Mouse (Mus musculus): ENCODE data around the gene Padi1.

The Padi1 gene

DNA sequence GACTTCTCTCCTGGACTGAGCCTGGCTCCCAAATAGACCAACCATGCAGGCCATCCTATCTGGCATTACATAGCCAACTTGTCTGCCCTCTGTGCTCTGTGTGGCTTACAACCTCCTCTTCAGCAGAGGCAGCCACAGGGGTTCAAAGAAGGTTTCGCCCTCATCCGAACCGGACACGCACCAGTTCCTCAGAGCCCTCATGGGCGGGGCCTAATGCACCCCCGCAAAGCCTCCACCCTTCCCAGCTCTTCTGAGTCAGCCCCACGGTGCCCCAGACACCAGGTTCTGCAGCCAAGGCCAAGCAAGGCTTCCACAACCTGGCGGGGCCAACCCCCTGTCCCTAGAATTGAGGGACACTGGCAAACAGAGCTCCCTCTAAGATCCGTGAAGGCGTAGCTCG is 13.7 kb upstream of the Padi1 start:
- Histone ChIP-seq H3K27me3 (ENCODE audit: insufficient read depth, low read length) (peaks cover 34% of the 10 kb centered on the region), H3K36me3 (ENCODE audit: insufficient read depth, low read length) (no peaks in the 10 kb centered on the region), H3K9me3 (ENCODE audit: low read length) (no peaks in the 10 kb centered on the region), H3K4me3 (replicated peaks; ENCODE audit: low read length) (no peak overlapping the region), H3K4me1 (replicated peaks; ENCODE audit: low read depth, low read length) (peaks cover 28% of the 10 kb centered on the region)
- TF ChIP-seq POU5F1 (IDR thresholded peaks at IDR 0.05; ENCODE audit: borderline replicate concordance, low read length) (no peak), CTCF (conservative IDR thresholded peaks at IDR 0.05; ENCODE audit: low read length) (no peak), NANOG (IDR thresholded peaks at IDR 0.05; ENCODE audit: borderline replicate concordance, low read length) (no peak)

DNA sequence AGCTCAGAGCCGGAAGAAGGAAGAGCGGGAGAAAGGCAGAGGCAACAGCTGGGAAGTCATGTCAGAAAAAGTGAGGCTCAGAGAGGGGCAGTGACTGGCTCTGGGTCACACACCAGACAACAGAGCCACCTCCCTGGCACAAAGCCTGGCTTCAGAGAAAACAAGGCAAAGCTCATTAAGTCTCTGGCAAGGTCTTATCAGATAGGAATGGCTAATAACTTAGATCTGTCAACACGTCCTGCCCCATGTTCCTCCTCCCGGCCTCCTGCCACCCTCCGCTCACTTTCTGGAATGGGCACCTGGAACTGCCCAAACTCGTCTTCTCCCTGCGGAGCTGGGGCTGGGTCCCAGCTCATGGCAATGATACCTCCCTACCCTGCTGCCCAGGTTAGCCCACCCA is 12.2 kb upstream of the Padi1 start:
- H3K4me1 ChIP-seq (replicated peaks; ENCODE audit: low read depth, low read length) = peaks cover 24% of the 10 kb centered on the region
- TF ChIP-seq NANOG (IDR thresholded peaks at IDR 0.05; ENCODE audit: borderline replicate concordance, low read length) (no peak), CTCF (conservative IDR thresholded peaks at IDR 0.05; ENCODE audit: low read length) (no peak)
- peaks cover 41% of the 10 kb centered on the region for H3K27me3 ChIP-seq (ENCODE audit: insufficient read depth, low read length)
- H3K36me3 ChIP-seq (ENCODE audit: insufficient read depth, low read length) = no peaks in the 10 kb centered on the region
- no peaks in the 10 kb centered on the region for H3K9me3 ChIP-seq (ENCODE audit: low read length)
- no peak overlapping the region for H3K4me3 ChIP-seq (replicated peaks; ENCODE audit: low read length)

- TF ChIP-seq POU5F1 (IDR thresholded peaks at IDR 0.05; ENCODE audit: borderline replicate concordance, low read length) (no peak), NANOG (IDR thresholded peaks at IDR 0.05; ENCODE audit: borderline replicate concordance, low read length) (no peak), CTCF (conservative IDR thresholded peaks at IDR 0.05; ENCODE audit: low read length) (no peak)
- Histone ChIP-seq H3K4me3 (replicated peaks; ENCODE audit: low read length) (no peak overlapping the region), H3K27me3 (ENCODE audit: insufficient read depth, low read length) (peaks cover 47% of the 10 kb centered on the region)
Observed at GRCm38 (mm10) chr4:140857041-140857440, 11.5 kb upstream of the Padi1 start.

GRCm38 (mm10) chr4:140855151-140855550 is 9.6 kb upstream of the Padi1 start:
- no peaks in the 10 kb centered on the region for H3K36me3 ChIP-seq (ENCODE audit: insufficient read depth, low read length)
- H3K9me3 ChIP-seq (ENCODE audit: low read length) = no peaks in the 10 kb centered on the region
- peaks cover 49% of the 10 kb centered on the region for H3K27me3 ChIP-seq (ENCODE audit: insufficient read depth, low read length)
- H3K4me1 ChIP-seq (replicated peaks; ENCODE audit: low read depth, low read length) = peaks cover 8% of the 10 kb centered on the region
- no peak overlapping the region for H3K4me3 ChIP-seq (replicated peaks; ENCODE audit: low read length)
- TF ChIP-seq CTCF (conservative IDR thresholded peaks at IDR 0.05; ENCODE audit: low read length) (no peak), POU5F1 (IDR thresholded peaks at IDR 0.05; ENCODE audit: borderline replicate concordance, low read length) (no peak), NANOG (IDR thresholded peaks at IDR 0.05; ENCODE audit: borderline replicate concordance, low read length) (no peak)

More at GRCm38 (mm10) chr4:140857041-140857440, 11.5 kb upstream of the Padi1 start:
- peaks cover 18% of the 10 kb centered on the region for H3K4me1 ChIP-seq (replicated peaks; ENCODE audit: low read depth, low read length)
- no peaks in the 10 kb centered on the region for H3K36me3 ChIP-seq (ENCODE audit: insufficient read depth, low read length)
- H3K9me3 ChIP-seq (ENCODE audit: low read length) = no peaks in the 10 kb centered on the region

DNA sequence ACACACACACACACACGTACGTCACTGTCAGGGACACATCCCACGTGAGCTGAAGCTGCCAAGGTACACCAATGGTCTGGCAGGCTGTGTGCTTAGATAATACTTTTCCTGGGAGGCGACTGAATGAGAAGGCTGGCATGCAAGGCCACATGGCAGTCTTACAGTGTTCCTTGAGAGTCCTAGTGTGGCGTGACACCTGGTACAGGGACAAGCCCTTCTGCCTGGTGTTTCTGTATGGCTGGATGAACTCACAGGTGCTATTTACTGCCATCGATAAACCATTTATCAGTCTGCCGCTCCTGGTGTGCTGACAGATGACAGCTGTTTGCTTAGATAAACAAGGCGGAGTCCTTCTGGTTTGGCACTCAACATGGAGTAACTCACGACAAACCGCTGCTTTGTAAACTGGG is 8.9 kb upstream of the Padi1 start:
- H3K4me3 ChIP-seq (replicated peaks; ENCODE audit: low read length) = no peak overlapping the region
- no peaks in the 10 kb centered on the region for H3K36me3 ChIP-seq (ENCODE audit: insufficient read depth, low read length)
- TF ChIP-seq CTCF (conservative IDR thresholded peaks at IDR 0.05; ENCODE audit: low read length) (no peak), POU5F1 (IDR thresholded peaks at IDR 0.05; ENCODE audit: borderline replicate concordance, low read length) (no peak), NANOG (IDR thresholded peaks at IDR 0.05; ENCODE audit: borderline replicate concordance, low read length) (no peak)

DNA sequence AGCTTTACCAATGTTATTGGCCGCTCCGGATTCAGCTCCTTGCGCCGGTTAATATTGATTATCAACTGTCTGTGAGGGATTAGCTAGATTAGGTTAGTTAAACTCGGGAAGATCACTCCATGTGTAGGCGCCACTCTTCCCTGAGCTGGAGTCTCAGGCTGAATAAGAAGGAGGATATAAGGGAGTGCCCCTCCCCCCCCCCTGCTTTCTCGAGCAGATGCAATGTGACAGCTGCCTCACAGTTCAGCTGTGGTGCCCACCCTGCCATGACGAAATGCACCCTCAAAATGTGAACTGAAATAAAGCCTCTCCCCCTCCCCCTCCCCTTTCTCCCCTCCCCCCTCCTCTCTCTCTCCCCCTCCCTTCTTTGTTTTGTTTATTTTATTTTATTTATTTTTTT is 8.0 kb upstream of the Padi1 start:
- peaks cover 38% of the 10 kb centered on the region for H3K27me3 ChIP-seq (ENCODE audit: insufficient read depth, low read length)
- H3K4me1 ChIP-seq (replicated peaks; ENCODE audit: low read depth, low read length) = no peaks in the 10 kb centered on the region; the same call in 1 of the 2 replicates
- no peaks in the 10 kb centered on the region for H3K9me3 ChIP-seq (ENCODE audit: low read length)
- TF ChIP-seq NANOG (IDR thresholded peaks at IDR 0.05; ENCODE audit: borderline replicate concordance, low read length) = no peak
- no peak for TF ChIP-seq CTCF (conservative IDR thresholded peaks at IDR 0.05; ENCODE audit: low read length)
- TF ChIP-seq POU5F1 (IDR thresholded peaks at IDR 0.05; ENCODE audit: borderline replicate concordance, low read length) = no peak
- H3K4me3 ChIP-seq (replicated peaks; ENCODE audit: low read length) = no peak overlapping the region
- H3K36me3 ChIP-seq (ENCODE audit: insufficient read depth, low read length) = no peaks in the 10 kb centered on the region

More for the DNA sequence above, 8.9 kb upstream of the Padi1 start:
- H3K9me3 ChIP-seq (ENCODE audit: low read length) = no peaks in the 10 kb centered on the region
- peaks cover 46% of the 10 kb centered on the region for H3K27me3 ChIP-seq (ENCODE audit: insufficient read depth, low read length)
- peaks cover 4% of the 10 kb centered on the region for H3K4me1 ChIP-seq (replicated peaks; ENCODE audit: low read depth, low read length)

GRCm38 (mm10) chr4:140849310-140849709 is 3.7 kb upstream of the Padi1 start:
- Histone ChIP-seq H3K4me3 (replicated peaks; ENCODE audit: low read length) (no peak overlapping the region), H3K36me3 (ENCODE audit: insufficient read depth, low read length) (no peaks in the 10 kb centered on the region), H3K4me1 (replicated peaks; ENCODE audit: low read depth, low read length) (no peaks in the 10 kb centered on the region; the same call in 1 of the 2 replicates), H3K27me3 (ENCODE audit: insufficient read depth, low read length) (peaks cover 29% of the 10 kb centered on the region), H3K9me3 (ENCODE audit: low read length) (no peaks in the 10 kb centered on the region)
- TF ChIP-seq POU5F1 (IDR thresholded peaks at IDR 0.05; ENCODE audit: borderline replicate concordance, low read length) (no peak), NANOG (IDR thresholded peaks at IDR 0.05; ENCODE audit: borderline replicate concordance, low read length) (no peak), CTCF (conservative IDR thresholded peaks at IDR 0.05; ENCODE audit: low read length) (no peak)

DNA sequence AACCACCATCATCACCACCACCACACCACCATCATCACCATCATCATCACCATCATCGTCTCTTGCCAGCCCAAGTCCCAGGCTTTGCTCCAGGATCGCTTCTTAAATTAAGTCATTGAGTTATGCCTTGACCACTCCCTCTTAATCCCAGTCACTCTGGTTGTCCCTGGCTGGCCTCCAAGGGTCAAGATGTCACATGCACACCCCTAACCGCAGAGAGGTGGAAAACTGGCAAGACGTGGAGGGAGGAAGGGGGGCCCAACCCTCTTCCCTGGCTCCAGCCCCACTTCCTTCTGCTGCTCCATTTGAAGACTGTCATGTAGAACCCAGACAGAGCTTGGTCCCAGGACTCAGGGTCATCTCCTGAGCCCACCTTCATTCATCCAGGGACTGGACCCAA is 587 bp downstream of the Padi1 start:
- no peak overlapping the region for H3K4me3 ChIP-seq (replicated peaks; ENCODE audit: low read length)
- TF ChIP-seq POU5F1 (IDR thresholded peaks at IDR 0.05; ENCODE audit: borderline replicate concordance, low read length) (no peak), NANOG (IDR thresholded peaks at IDR 0.05; ENCODE audit: borderline replicate concordance, low read length) (no peak), CTCF (conservative IDR thresholded peaks at IDR 0.05; ENCODE audit: low read length) (no peak)
- peaks cover 10% of the 10 kb centered on the region for H3K4me1 ChIP-seq (replicated peaks; ENCODE audit: low read depth, low read length)
- H3K27me3 ChIP-seq (ENCODE audit: insufficient read depth, low read length) = peaks cover 14% of the 10 kb centered on the region
- H3K36me3 ChIP-seq (ENCODE audit: insufficient read depth, low read length) = no peaks in the 10 kb centered on the region
- no peaks in the 10 kb centered on the region for H3K9me3 ChIP-seq (ENCODE audit: low read length)

DNA sequence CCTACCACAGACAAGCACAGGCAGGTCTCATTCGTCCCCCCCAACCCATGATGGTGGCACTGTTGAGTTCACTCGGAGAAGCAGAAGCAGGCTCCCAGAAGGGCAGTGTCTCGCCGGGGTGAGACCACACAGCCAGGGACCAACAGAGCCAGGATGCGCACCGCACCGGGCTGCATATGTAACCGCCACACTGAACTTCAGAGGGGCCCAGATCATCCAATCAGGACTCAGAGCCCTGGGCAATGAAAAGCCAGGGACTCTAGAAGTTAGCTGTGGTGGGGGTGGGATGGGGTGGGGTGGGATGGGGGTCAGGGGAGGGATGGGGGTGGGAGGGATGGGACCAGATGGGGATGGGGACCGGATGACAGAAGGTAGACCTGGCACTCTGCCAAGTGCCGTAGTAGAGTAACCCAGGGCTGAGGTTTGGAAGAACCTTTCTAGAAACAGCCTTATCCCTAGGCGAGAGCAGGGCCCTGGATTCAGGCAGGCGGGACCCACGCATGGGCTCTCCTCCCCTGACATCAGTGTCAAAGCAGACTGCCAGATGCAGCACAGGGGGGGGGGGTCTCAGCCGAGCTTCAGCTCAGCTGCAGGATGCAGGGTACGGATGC is 1.8 kb downstream of the Padi1 start:
- Histone ChIP-seq H3K27me3 (ENCODE audit: insufficient read depth, low read length) (peaks cover 21% of the 10 kb centered on the region), H3K36me3 (ENCODE audit: insufficient read depth, low read length) (no peaks in the 10 kb centered on the region), H3K9me3 (ENCODE audit: low read length) (no peaks in the 10 kb centered on the region), H3K4me1 (replicated peaks; ENCODE audit: low read depth, low read length) (peaks cover 12% of the 10 kb centered on the region), H3K4me3 (replicated peaks; ENCODE audit: low read length) (no peak overlapping the region)
- TF ChIP-seq NANOG (IDR thresholded peaks at IDR 0.05; ENCODE audit: borderline replicate concordance, low read length) (no peak), CTCF (conservative IDR thresholded peaks at IDR 0.05; ENCODE audit: low read length) (no peak), POU5F1 (IDR thresholded peaks at IDR 0.05; ENCODE audit: borderline replicate concordance, low read length) (no peak)
